Mouse (Mus musculus): ENCODE results near the gene Kbtbd13. TPM values are rescaled to one million over a fixed set of nuclear protein-coding genes. Genes with fewer than 3 reads are reported as not detected.

Gene Kbtbd13
- polyA plus RNA-seq, 1 experiment: 0.75 TPM

- H3K27ac ChIP-seq (ENCODE audit: insufficient read depth, low read depth, low read length): peak overlapping the region; percentile 82
- DNase-seq: peak; percentile 47
- no peaks in the 10 kb centered on the region for H3K36me3 ChIP-seq (ENCODE audit: control insufficient read depth, insufficient read depth, low read length)
- 57% methylated on average over 5 of the region's 5 CpGs for WGBS
- TF ChIP-seq CTCF (conservative IDR thresholded peaks at IDR 0.05; ENCODE audit: insufficient read depth, insufficient read length, low read depth, low read length): no peak
- TF ChIP-seq POLR2A (IDR thresholded peaks at IDR 0.05; ENCODE audit: low read depth, low read length): no peak
- no peak overlapping the region for H3K4me3 ChIP-seq (ENCODE audit: insufficient read depth, low read depth, low read length)
- H3K4me1 ChIP-seq (ENCODE audit: control insufficient read depth, insufficient read depth, low read length): peaks cover 17% of the 10 kb centered on the region
- H3K27me3 ChIP-seq (replicated peaks; ENCODE audit: control insufficient read depth, insufficient read depth, low read length): no peaks in the 10 kb centered on the region
These were observed 36.6 kb upstream of the Kbtbd13 start for GRCm38 (mm10) chr9:65428003-65428402.

- no peaks in the 10 kb centered on the region for H3K27me3 ChIP-seq (replicated peaks; ENCODE audit: control insufficient read depth, insufficient read depth, low read length)
- no peak overlapping the region for H3K4me3 ChIP-seq (ENCODE audit: insufficient read depth, low read depth, low read length)
- 36% methylated on average over 2 of the region's 2 CpGs for WGBS
- H3K27ac ChIP-seq (ENCODE audit: insufficient read depth, low read depth, low read length): peak overlapping the region; percentile 82
- no peaks in the 10 kb centered on the region for H3K36me3 ChIP-seq (ENCODE audit: control insufficient read depth, insufficient read depth, low read length)
- peaks cover 17% of the 10 kb centered on the region for H3K4me1 ChIP-seq (ENCODE audit: control insufficient read depth, insufficient read depth, low read length)
- no peak for TF ChIP-seq POLR2A (IDR thresholded peaks at IDR 0.05; ENCODE audit: low read depth, low read length)
- TF ChIP-seq CTCF (conservative IDR thresholded peaks at IDR 0.05; ENCODE audit: insufficient read depth, insufficient read length, low read depth, low read length): no peak
- peak; percentile 84 for DNase-seq
These were observed 36.1 kb upstream of the Kbtbd13 start for GRCm38 (mm10) chr9:65427511-65427910.

GRCm38 (mm10) chr9:65424393-65424792, 32.9 kb upstream of the Kbtbd13 start:
- Histone ChIP-seq H3K4me1 (ENCODE audit: control insufficient read depth, insufficient read depth, low read length) (peaks cover 20% of the 10 kb centered on the region), H3K4me3 (ENCODE audit: insufficient read depth, low read depth, low read length) (no peak overlapping the region), H3K27me3 (replicated peaks; ENCODE audit: control insufficient read depth, insufficient read depth, low read length) (no peaks in the 10 kb centered on the region), H3K27ac (ENCODE audit: insufficient read depth, low read depth, low read length) (no peak overlapping the region), H3K36me3 (ENCODE audit: control insufficient read depth, insufficient read depth, low read length) (no peaks in the 10 kb centered on the region)
- TF ChIP-seq CTCF (conservative IDR thresholded peaks at IDR 0.05; ENCODE audit: insufficient read depth, insufficient read length, low read depth, low read length) (no peak), POLR2A (IDR thresholded peaks at IDR 0.05; ENCODE audit: low read depth, low read length) (no peak)
- DNase-seq: no peak
- 19% methylated on average over 3 of the region's 3 CpGs for WGBS

GRCm38 (mm10) chr9:65422760-65423501, 31.5 kb upstream of the Kbtbd13 start, which contains the start of gene Slc51b:
Slc51b (minus strand) TSS chr9:65422955.
- Histone ChIP-seq H3K27ac (ENCODE audit: insufficient read depth, low read depth, low read length) (peak within 1 kb of the TSS; percentile 77), H3K27me3 (replicated peaks; ENCODE audit: control insufficient read depth, insufficient read depth, low read length) (no peaks in the 10 kb centered on the region), H3K36me3 (ENCODE audit: control insufficient read depth, insufficient read depth, low read length) (no peaks in the 10 kb centered on the region), H3K4me3 (ENCODE audit: insufficient read depth, low read depth, low read length) (peak within 1 kb of the TSS; percentile 49), H3K4me1 (ENCODE audit: control insufficient read depth, insufficient read depth, low read length) (peaks cover 17% of the 10 kb centered on the region)
- TF ChIP-seq CTCF (conservative IDR thresholded peaks at IDR 0.05; ENCODE audit: insufficient read depth, insufficient read length, low read depth, low read length) (no peak), POLR2A (IDR thresholded peaks at IDR 0.05; ENCODE audit: low read depth, low read length) (no peak)
- peak; percentile 90 for DNase-seq
- WGBS: 57% methylated on average over 11 of the region's 11 CpGs

GRCm38 (mm10) chr9:65419633-65420032, 28.2 kb upstream of the Kbtbd13 start:
- 64% methylated on average over 3 of the region's 3 CpGs for WGBS

GRCm38 (mm10) chr9:65417738-65418137, 26.3 kb upstream of the Kbtbd13 start:
- DNase-seq: no peak
- no peak overlapping the region for H3K4me3 ChIP-seq (ENCODE audit: insufficient read depth, low read depth, low read length)
- H3K27ac ChIP-seq (ENCODE audit: insufficient read depth, low read depth, low read length): no peak overlapping the region
- no peaks in the 10 kb centered on the region for H3K27me3 ChIP-seq (replicated peaks; ENCODE audit: control insufficient read depth, insufficient read depth, low read length)
- H3K36me3 ChIP-seq (ENCODE audit: control insufficient read depth, insufficient read depth, low read length): no peaks in the 10 kb centered on the region
- TF ChIP-seq POLR2A (IDR thresholded peaks at IDR 0.05; ENCODE audit: low read depth, low read length) (no peak), CTCF (conservative IDR thresholded peaks at IDR 0.05; ENCODE audit: insufficient read depth, insufficient read length, low read depth, low read length) (0 out of 2 replicates have a peak, but pooled peaks have one; percentile 16)
- 53% methylated on average over 3 of the region's 3 CpGs for WGBS
- H3K4me1 ChIP-seq (ENCODE audit: control insufficient read depth, insufficient read depth, low read length): 0 out of 2 replicates have a peak, but pooled peaks cover 3% of the 10 kb centered on the region

More at GRCm38 (mm10) chr9:65419633-65420032, 28.2 kb upstream of the Kbtbd13 start:
- Histone ChIP-seq H3K4me3 (ENCODE audit: insufficient read depth, low read depth, low read length) (no peak overlapping the region), H3K27ac (ENCODE audit: insufficient read depth, low read depth, low read length) (no peak overlapping the region), H3K36me3 (ENCODE audit: control insufficient read depth, insufficient read depth, low read length) (no peaks in the 10 kb centered on the region), H3K4me1 (ENCODE audit: control insufficient read depth, insufficient read depth, low read length) (peaks cover 10% of the 10 kb centered on the region; the same call in 1 of the 2 replicates), H3K27me3 (replicated peaks; ENCODE audit: control insufficient read depth, insufficient read depth, low read length) (no peaks in the 10 kb centered on the region)
- no peak for DNase-seq
- peak; percentile 47; the same call in 1 of the 2 replicates for TF ChIP-seq CTCF (conservative IDR thresholded peaks at IDR 0.05; ENCODE audit: insufficient read depth, insufficient read length, low read depth, low read length)
- TF ChIP-seq POLR2A (IDR thresholded peaks at IDR 0.05; ENCODE audit: low read depth, low read length): no peak

GRCm38 (mm10) chr9:65411326-65411725, 19.9 kb upstream of the Kbtbd13 start:
- no peak for TF ChIP-seq POLR2A (IDR thresholded peaks at IDR 0.05; ENCODE audit: low read depth, low read length)
- no peak for TF ChIP-seq CTCF (conservative IDR thresholded peaks at IDR 0.05; ENCODE audit: insufficient read depth, insufficient read length, low read depth, low read length)
- DNase-seq: no peak
- no peak overlapping the region for H3K4me3 ChIP-seq (ENCODE audit: insufficient read depth, low read depth, low read length)
- WGBS: 71% methylated on average over 3 of the region's 3 CpGs
- H3K4me1 ChIP-seq (ENCODE audit: control insufficient read depth, insufficient read depth, low read length): peaks cover 17% of the 10 kb centered on the region
- no peak overlapping the region for H3K27ac ChIP-seq (ENCODE audit: insufficient read depth, low read depth, low read length)
- no peaks in the 10 kb centered on the region for H3K36me3 ChIP-seq (ENCODE audit: control insufficient read depth, insufficient read depth, low read length)
- no peaks in the 10 kb centered on the region for H3K27me3 ChIP-seq (replicated peaks; ENCODE audit: control insufficient read depth, insufficient read depth, low read length)

All from kidney, adult 2 months (tissue).